Mouse (Mus musculus): ENCODE results near the gene Sirt5. TPM values are rescaled to one million over a fixed set of nuclear protein-coding genes. Genes with fewer than 3 reads are reported as not detected.

Sirt5 gene
- polyA plus RNA-seq (2014; fragmentation: Nextera tagmentation; extraction: Ambion mirVana): 33.2 and 35.2 TPM in 2 replicates

GRCm38 (mm10) chr13:43364985-43365824, at the start of gene Sirt5:
Gene Sirt5, plus strand, starts transcription at chr13:43365496.
- Histone ChIP-seq H3K4me2 (ENCODE audit: low read depth, low read length) (peak within 1 kb of the TSS; percentile 80), H3K4me3 (ENCODE audit: low read depth, low read length) (peak within 1 kb of the TSS; percentile 59), H3K36me3 (replicated peaks; ENCODE audit: control insufficient read depth, insufficient read depth, low read depth, low read length) (no peaks in the 10 kb centered on the region), H3K27ac (replicated peaks; ENCODE audit: low read depth, low read length) (peak within 1 kb of the TSS; percentile 65), H3K9ac (replicated peaks; ENCODE audit: low read length) (peak within 1 kb of the TSS; percentile 86), H3K4me1 (ENCODE audit: control insufficient read depth, insufficient read depth, low read length) (no peaks in the 10 kb centered on the region), H3K27me3 (ENCODE audit: control insufficient read depth, insufficient read depth, low read length) (no peaks in the 10 kb centered on the region), H3K9me3 (replicated peaks; ENCODE audit: control insufficient read depth, low read length) (no peaks in the 10 kb centered on the region)
- WGBS: 15% methylated on average over 42 of the region's 42 CpGs
- DNase-seq (ENCODE audit: low spot score) (peak; percentile 95), ATAC-seq (replicated peaks; ENCODE audit: insufficient number of reproducible peaks, low FRiP score, low TSS enrichment, low read depth) (peak; percentile 96)

- H3K4me1 ChIP-seq (ENCODE audit: control insufficient read depth, insufficient read depth, low read length): no peaks in the 10 kb centered on the region
- H3K36me3 ChIP-seq (replicated peaks; ENCODE audit: control insufficient read depth, insufficient read depth, low read depth, low read length): no peaks in the 10 kb centered on the region
- H3K4me2 ChIP-seq (ENCODE audit: low read depth, low read length): no peak overlapping the region
- no peak overlapping the region for H3K27ac ChIP-seq (replicated peaks; ENCODE audit: low read depth, low read length)
- WGBS: 69% methylated on average over 5 of the region's 5 CpGs
- no peaks in the 10 kb centered on the region for H3K9me3 ChIP-seq (replicated peaks; ENCODE audit: control insufficient read depth, low read length)
- no peak overlapping the region for H3K9ac ChIP-seq (replicated peaks; ENCODE audit: low read length)
- no peak overlapping the region for H3K4me3 ChIP-seq (ENCODE audit: low read depth, low read length)
- no peaks in the 10 kb centered on the region for H3K27me3 ChIP-seq (ENCODE audit: control insufficient read depth, insufficient read depth, low read length)
- ATAC-seq (replicated peaks; ENCODE audit: insufficient number of reproducible peaks, low FRiP score, low TSS enrichment, low read depth): no peak
- DNase-seq (ENCODE audit: low spot score): peak; percentile 30
Observed at GRCm38 (mm10) chr13:43317411-43317810, 47.9 kb upstream of the Sirt5 start.

GRCm38 (mm10) chr13:43319396-43319795, 45.9 kb upstream of the Sirt5 start:
- Histone ChIP-seq H3K9ac (replicated peaks; ENCODE audit: low read length) (no peak overlapping the region), H3K36me3 (replicated peaks; ENCODE audit: control insufficient read depth, insufficient read depth, low read depth, low read length) (no peaks in the 10 kb centered on the region), H3K27ac (replicated peaks; ENCODE audit: low read depth, low read length) (no peak overlapping the region), H3K27me3 (ENCODE audit: control insufficient read depth, insufficient read depth, low read length) (no peaks in the 10 kb centered on the region), H3K4me1 (ENCODE audit: control insufficient read depth, insufficient read depth, low read length) (no peaks in the 10 kb centered on the region), H3K4me2 (ENCODE audit: low read depth, low read length) (no peak overlapping the region), H3K4me3 (ENCODE audit: low read depth, low read length) (no peak overlapping the region), H3K9me3 (replicated peaks; ENCODE audit: control insufficient read depth, low read length) (no peaks in the 10 kb centered on the region)
- DNase-seq (ENCODE audit: low spot score) (no peak), ATAC-seq (replicated peaks; ENCODE audit: insufficient number of reproducible peaks, low FRiP score, low TSS enrichment, low read depth) (no peak)
- 70% methylated on average over 3 of the region's 3 CpGs for WGBS

GRCm38 (mm10) chr13:43321492-43321891, 43.8 kb upstream of the Sirt5 start:
- no peak for DNase-seq (ENCODE audit: low spot score)
- H3K27me3 ChIP-seq (ENCODE audit: control insufficient read depth, insufficient read depth, low read length): no peaks in the 10 kb centered on the region
- no peaks in the 10 kb centered on the region for H3K36me3 ChIP-seq (replicated peaks; ENCODE audit: control insufficient read depth, insufficient read depth, low read depth, low read length)
- H3K4me3 ChIP-seq (ENCODE audit: low read depth, low read length): no peak overlapping the region
- ATAC-seq (replicated peaks; ENCODE audit: insufficient number of reproducible peaks, low FRiP score, low TSS enrichment, low read depth): no peak
- no peaks in the 10 kb centered on the region for H3K4me1 ChIP-seq (ENCODE audit: control insufficient read depth, insufficient read depth, low read length)
- H3K27ac ChIP-seq (replicated peaks; ENCODE audit: low read depth, low read length): no peak overlapping the region
- WGBS: 69% methylated on average over 2 of the region's 2 CpGs
- H3K4me2 ChIP-seq (ENCODE audit: low read depth, low read length): no peak overlapping the region
- H3K9ac ChIP-seq (replicated peaks; ENCODE audit: low read length): no peak overlapping the region
- no peaks in the 10 kb centered on the region for H3K9me3 ChIP-seq (replicated peaks; ENCODE audit: control insufficient read depth, low read length)

- H3K4me3 ChIP-seq (ENCODE audit: low read depth, low read length): no peak overlapping the region
- DNase-seq (ENCODE audit: low spot score) (no peak), ATAC-seq (replicated peaks; ENCODE audit: insufficient number of reproducible peaks, low FRiP score, low TSS enrichment, low read depth) (no peak)
- no peaks in the 10 kb centered on the region for H3K4me1 ChIP-seq (ENCODE audit: control insufficient read depth, insufficient read depth, low read length)
- H3K36me3 ChIP-seq (replicated peaks; ENCODE audit: control insufficient read depth, insufficient read depth, low read depth, low read length): no peaks in the 10 kb centered on the region
- H3K27ac ChIP-seq (replicated peaks; ENCODE audit: low read depth, low read length): no peak overlapping the region
- 76% methylated on average over 1 of the region's 1 CpGs for WGBS
- H3K27me3 ChIP-seq (ENCODE audit: control insufficient read depth, insufficient read depth, low read length): no peaks in the 10 kb centered on the region
- H3K4me2 ChIP-seq (ENCODE audit: low read depth, low read length): no peak overlapping the region
- H3K9ac ChIP-seq (replicated peaks; ENCODE audit: low read length): no peak overlapping the region
- no peaks in the 10 kb centered on the region for H3K9me3 ChIP-seq (replicated peaks; ENCODE audit: control insufficient read depth, low read length)
Observed at GRCm38 (mm10) chr13:43325427-43325826, 39.9 kb upstream of the Sirt5 start.

GRCm38 (mm10) chr13:43331721-43332444, 33.4 kb upstream of the Sirt5 start:
- H3K4me2 ChIP-seq (ENCODE audit: low read depth, low read length): no peak overlapping the region
- no peaks in the 10 kb centered on the region for H3K27me3 ChIP-seq (ENCODE audit: control insufficient read depth, insufficient read depth, low read length)
- H3K4me3 ChIP-seq (ENCODE audit: low read depth, low read length): no peak overlapping the region
- no peaks in the 10 kb centered on the region for H3K4me1 ChIP-seq (ENCODE audit: control insufficient read depth, insufficient read depth, low read length)
- DNase-seq (ENCODE audit: low spot score) (peak; percentile 59), ATAC-seq (replicated peaks; ENCODE audit: insufficient number of reproducible peaks, low FRiP score, low TSS enrichment, low read depth) (no peak)
- no peaks in the 10 kb centered on the region for H3K9me3 ChIP-seq (replicated peaks; ENCODE audit: control insufficient read depth, low read length)
- H3K36me3 ChIP-seq (replicated peaks; ENCODE audit: control insufficient read depth, insufficient read depth, low read depth, low read length): no peaks in the 10 kb centered on the region
- H3K9ac ChIP-seq (replicated peaks; ENCODE audit: low read length): no peak overlapping the region
- 0 out of 2 replicates have a peak overlapping the region, but pooled peaks have one; percentile 20 for H3K27ac ChIP-seq (replicated peaks; ENCODE audit: low read depth, low read length)
- WGBS: 39% methylated on average over 11 of the region's 11 CpGs

- Histone ChIP-seq H3K27me3 (ENCODE audit: control insufficient read depth, insufficient read depth, low read length) (no peaks in the 10 kb centered on the region), H3K27ac (replicated peaks; ENCODE audit: low read depth, low read length) (no peak overlapping the region), H3K9me3 (replicated peaks; ENCODE audit: control insufficient read depth, low read length) (no peaks in the 10 kb centered on the region), H3K9ac (replicated peaks; ENCODE audit: low read length) (no peak overlapping the region), H3K4me2 (ENCODE audit: low read depth, low read length) (no peak overlapping the region), H3K4me3 (ENCODE audit: low read depth, low read length) (no peak overlapping the region), H3K36me3 (replicated peaks; ENCODE audit: control insufficient read depth, insufficient read depth, low read depth, low read length) (no peaks in the 10 kb centered on the region), H3K4me1 (ENCODE audit: control insufficient read depth, insufficient read depth, low read length) (no peaks in the 10 kb centered on the region)
- ATAC-seq (replicated peaks; ENCODE audit: insufficient number of reproducible peaks, low FRiP score, low TSS enrichment, low read depth) (no peak), DNase-seq (ENCODE audit: low spot score) (peak; percentile 66)
- 43% methylated on average over 7 of the region's 7 CpGs for WGBS
Observed at GRCm38 (mm10) chr13:43332591-43332990, 32.7 kb upstream of the Sirt5 start.

Data from embryonic facial prominence, embryonic 11.5 days (tissue).